In the genomic region with DNA sequence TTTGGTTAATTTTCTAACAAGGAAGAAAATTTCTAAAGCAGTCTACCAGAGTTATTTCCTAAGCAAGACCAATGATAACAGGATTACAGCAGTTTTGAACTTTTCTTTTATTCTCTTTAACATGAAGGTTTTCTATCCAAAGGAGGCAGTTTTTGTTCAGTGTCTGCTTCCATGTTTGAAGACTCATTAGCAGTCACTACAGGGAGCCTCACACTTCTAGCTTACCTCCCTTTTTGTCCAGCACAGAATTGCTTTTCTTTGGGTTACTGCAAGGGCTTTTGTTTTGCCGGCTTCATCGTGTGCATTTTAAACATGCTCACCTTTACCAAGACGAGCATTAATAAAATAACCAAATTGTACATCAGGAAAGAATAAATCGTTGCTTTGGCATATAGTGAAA, we compare ENCODE assay signal across 23 mouse cellular contexts.
"Had no signal": no experiment of that assay in that cellular context is flagged by ENCODE, and none has a peak within 500 bp of the region (broad histone marks: within the 10 kb centered on the region; RNA-seq: fewer than 3 reads in every experiment).

No protein-coding gene starts in this region.

- H3K9ac ChIP-seq: limb, embryonic 13.5 days; liver, embryonic 12.5 days; liver, embryonic 15.5 days; lung, embryonic 15.5 days; neural tube, embryonic 13.5 days; stomach, embryonic 15.5 days had no signal

- H3K4me2 ChIP-seq: limb, embryonic 13.5 days; liver, embryonic 12.5 days; liver, embryonic 15.5 days; lung, embryonic 15.5 days; neural tube, embryonic 13.5 days; stomach, embryonic 15.5 days had no signal

- H3K4me1 ChIP-seq: limb, embryonic 13.5 days; liver, embryonic 12.5 days; liver, embryonic 15.5 days; lung, embryonic 15.5 days; megakaryocyte, embryonic 14.5 days; stomach, embryonic 15.5 days had no signal

- H3K27me3 ChIP-seq: limb, embryonic 13.5 days; liver, embryonic 12.5 days; liver, embryonic 15.5 days; lung, embryonic 15.5 days; megakaryocyte, embryonic 14.5 days; neural tube, embryonic 13.5 days; stomach, embryonic 15.5 days had no signal

- H3K9me3 ChIP-seq: limb, embryonic 10.5 days; limb, embryonic 13.5 days; liver, embryonic 12.5 days; liver, embryonic 15.5 days; lung, embryonic 15.5 days; megakaryocyte, embryonic 14.5 days; midbrain, embryonic 10.5 days; neural tube, embryonic 13.5 days; stomach, embryonic 15.5 days had no signal

- H3K4me3 ChIP-seq: layer of hippocampus, adult 2 months; limb, embryonic 10.5 days; limb, embryonic 13.5 days; liver, embryonic 12.5 days; liver, embryonic 15.5 days; lung, embryonic 15.5 days; megakaryocyte, embryonic 14.5 days; midbrain, embryonic 10.5 days; myocyte; neural tube, embryonic 13.5 days; stomach, embryonic 15.5 days had no signal

- DNase-seq: kidney, adult 2 months; kidney, postnatal 25 days; layer of hippocampus, adult 9-11 months; liver; lung, adult 18-20 months; lung, postnatal 10 days; lung, postnatal 36 days; retina, postnatal 1 day; right cerebral cortex, postnatal 25 days; spleen, adult 18-20 months; thymus, postnatal 25 days had no signal

- H3K36me3 ChIP-seq: limb, embryonic 10.5 days; limb, embryonic 13.5 days; liver, embryonic 12.5 days; liver, embryonic 15.5 days; lung, embryonic 15.5 days; midbrain, embryonic 10.5 days; neural tube, embryonic 13.5 days; stomach, embryonic 15.5 days had no signal

- H3K27ac ChIP-seq: kidney, postnatal 0 days; layer of hippocampus, adult 2 months; limb, embryonic 10.5 days; limb, embryonic 13.5 days; liver, embryonic 12.5 days; liver, embryonic 15.5 days; lung, embryonic 15.5 days; midbrain, embryonic 10.5 days; neural tube, embryonic 13.5 days; stomach, embryonic 15.5 days had no signal

- ATAC-seq: liver, embryonic 12.5 days had no signal
